Mouse (Mus musculus) kidney, embryonic 15.5 days (tissue): Measurements from ENCODE around the gene Gipc2. TPM values are rescaled to one million over a fixed set of nuclear protein-coding genes. Genes with fewer than 3 reads are reported as not detected.

Experiments used
- ATAC-seq: fragments of 200-750 bp; cut with Nextera tagmentation; replicated peaks from 2 replicates; pipeline ENCODE4 v1.8.0; 2017; ENCODE audit warnings: moderate TSS enrichment; ENCODE audit not compliant: low FRiP score
- H3K27ac ChIP-seq: fragments of 300-500 bp; sonication (generic); 2 replicates; pipeline ENCODE4 v1.5.1; 2015; ENCODE audit warnings: mild to moderate bottlenecking, inconsistent platforms
- H3K27me3 ChIP-seq: fragments of 300-500 bp; sonication (generic); 2 replicates; pipeline ENCODE4 v1.6.1; 2015; ENCODE audit warnings: inconsistent platforms
- H3K36me3 ChIP-seq: fragments of 300-500 bp; sonication (generic); 2 replicates; pipeline ENCODE4 v1.6.1; 2015; ENCODE audit warnings: inconsistent platforms
- H3K4me1 ChIP-seq: fragments of 300-500 bp; sonication (generic); 2 replicates; pipeline ENCODE4 v1.6.1; 2015; ENCODE audit warnings: inconsistent platforms
- H3K4me2 ChIP-seq: fragments of 300-500 bp; sonication (generic); 2 replicates; pipeline ENCODE4 v1.6.1; 2015; ENCODE audit warnings: moderate library complexity, mild to moderate bottlenecking, inconsistent platforms
- H3K4me3 ChIP-seq: fragments of 300-500 bp; sonication (generic); replicated peaks from 2 replicates; pipeline ENCODE4 v1.5.1; 2015; ENCODE audit warnings: mild to moderate bottlenecking, inconsistent platforms
- H3K9ac ChIP-seq: fragments of 300-500 bp; sonication (generic); 2 replicates; pipeline ENCODE4 v1.6.1; 2015; ENCODE audit warnings: mild to moderate bottlenecking, inconsistent platforms
- H3K9me3 ChIP-seq: fragments of 300-500 bp; sonication (generic); replicated peaks from 2 replicates; pipeline ENCODE4 v1.6.1; 2016; ENCODE audit warnings: inconsistent platforms
- WGBS: fragments of 180-500 bp; shearing (Covaris S2); methylation state at CpG from one replicate; pipeline ENCODE4 v1.1.7; 2015; ENCODE audit warnings: mixed read lengths; 5-methylcytosine and 5-hydroxymethylcytosine counted together
- polyA plus RNA-seq: library from polyadenylated mRNA; unstranded; fragments of >200 nt; fragmentation: Nextera tagmentation; extraction: Ambion mirVana; gene quantifications from 2 replicates; pipeline ENCODE4 v1.2.1, GENCODE M21; 2015

The Gipc2 gene
- polyA plus RNA-seq, 1 experiment from 2014 or later, result 25.4 TPM

GRCm38 (mm10) chr3:152127144-152127543, 38.9 kb downstream of the Gipc2 start:
- no peaks in the 10 kb centered on the region for H3K9me3 ChIP-seq
- H3K9ac ChIP-seq, result no peak overlapping the region
- 0 out of 2 replicates have a peak, but pooled peaks cover 3% of the 10 kb centered on the region for H3K36me3 ChIP-seq
- no peaks in the 10 kb centered on the region for H3K27me3 ChIP-seq
- H3K4me3 ChIP-seq, result no peak overlapping the region
- no peak for ATAC-seq
- no peak overlapping the region for H3K27ac ChIP-seq
- no peak overlapping the region for H3K4me2 ChIP-seq
- 73% methylated on average over 7 of the region's 7 CpGs for WGBS
- H3K4me1 ChIP-seq, result peaks cover 8% of the 10 kb centered on the region

DNA sequence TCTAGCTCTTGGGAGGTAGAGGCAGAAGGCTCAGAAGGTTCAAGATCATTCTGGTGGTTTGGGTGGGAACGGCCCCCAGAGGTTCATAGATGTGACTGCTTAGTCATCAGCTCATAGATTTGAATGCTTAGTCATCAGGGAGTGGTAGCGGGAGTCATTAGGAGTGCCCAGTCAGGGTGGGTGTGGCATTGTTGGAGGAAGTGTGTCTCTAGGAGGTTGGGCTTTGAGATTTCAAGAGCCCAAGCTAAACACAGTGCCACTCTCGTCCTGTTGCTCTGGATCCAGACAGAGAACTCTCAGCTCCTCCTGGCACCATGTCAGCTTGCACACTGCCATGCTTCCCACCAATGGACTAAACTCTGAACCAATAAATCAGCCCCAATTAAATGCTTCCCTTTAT, 43.3 kb downstream of the Gipc2 start:
- H3K9me3 ChIP-seq, result no peaks in the 10 kb centered on the region
- no peaks in the 10 kb centered on the region for H3K27me3 ChIP-seq
- ATAC-seq, result peak; percentile 71; the same call in 1 of the 2 replicates
- H3K36me3 ChIP-seq, result 0 out of 2 replicates have a peak, but pooled peaks cover 3% of the 10 kb centered on the region
- 74% methylated on average over 3 of the region's 3 CpGs for WGBS
- peaks cover 13% of the 10 kb centered on the region for H3K4me1 ChIP-seq
- no peak overlapping the region for H3K9ac ChIP-seq
- no peak overlapping the region for H3K4me3 ChIP-seq
- H3K27ac ChIP-seq, result 0 out of 2 replicates have a peak overlapping the region, but pooled peaks have one; percentile 65
- no peak overlapping the region for H3K4me2 ChIP-seq

DNA sequence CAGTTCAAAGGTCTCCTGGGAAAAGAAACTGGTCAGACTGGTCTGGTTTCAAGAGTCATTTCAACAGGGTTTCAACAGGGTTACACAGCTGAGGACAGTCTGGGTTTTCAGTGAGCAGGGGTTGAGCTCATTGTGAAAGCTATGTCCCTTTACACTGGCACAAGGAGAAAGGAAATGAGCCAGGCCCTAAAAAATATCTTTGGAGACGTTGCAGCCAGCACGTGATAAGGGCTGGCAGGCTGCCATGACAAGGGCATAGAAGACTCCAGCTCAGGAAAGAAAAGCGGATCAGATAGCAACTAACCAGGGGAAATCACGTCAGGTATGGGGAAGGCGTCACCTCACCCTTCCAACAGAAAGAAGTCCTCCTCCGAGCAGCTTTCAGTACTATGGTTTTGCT, 43.9 kb downstream of the Gipc2 start:
- no peaks in the 10 kb centered on the region for H3K27me3 ChIP-seq
- 0 out of 2 replicates have a peak, but pooled peaks cover 3% of the 10 kb centered on the region for H3K36me3 ChIP-seq
- no peak overlapping the region for H3K4me2 ChIP-seq
- no peaks in the 10 kb centered on the region for H3K9me3 ChIP-seq
- H3K4me3 ChIP-seq, result no peak overlapping the region
- peak; percentile 55 for ATAC-seq
- 47% methylated on average over 6 of the region's 6 CpGs for WGBS
- H3K27ac ChIP-seq, result peak overlapping the region; percentile 65; the same call in 1 of the 2 replicates
- peaks cover 13% of the 10 kb centered on the region for H3K4me1 ChIP-seq
- H3K9ac ChIP-seq, result no peak overlapping the region

DNA sequence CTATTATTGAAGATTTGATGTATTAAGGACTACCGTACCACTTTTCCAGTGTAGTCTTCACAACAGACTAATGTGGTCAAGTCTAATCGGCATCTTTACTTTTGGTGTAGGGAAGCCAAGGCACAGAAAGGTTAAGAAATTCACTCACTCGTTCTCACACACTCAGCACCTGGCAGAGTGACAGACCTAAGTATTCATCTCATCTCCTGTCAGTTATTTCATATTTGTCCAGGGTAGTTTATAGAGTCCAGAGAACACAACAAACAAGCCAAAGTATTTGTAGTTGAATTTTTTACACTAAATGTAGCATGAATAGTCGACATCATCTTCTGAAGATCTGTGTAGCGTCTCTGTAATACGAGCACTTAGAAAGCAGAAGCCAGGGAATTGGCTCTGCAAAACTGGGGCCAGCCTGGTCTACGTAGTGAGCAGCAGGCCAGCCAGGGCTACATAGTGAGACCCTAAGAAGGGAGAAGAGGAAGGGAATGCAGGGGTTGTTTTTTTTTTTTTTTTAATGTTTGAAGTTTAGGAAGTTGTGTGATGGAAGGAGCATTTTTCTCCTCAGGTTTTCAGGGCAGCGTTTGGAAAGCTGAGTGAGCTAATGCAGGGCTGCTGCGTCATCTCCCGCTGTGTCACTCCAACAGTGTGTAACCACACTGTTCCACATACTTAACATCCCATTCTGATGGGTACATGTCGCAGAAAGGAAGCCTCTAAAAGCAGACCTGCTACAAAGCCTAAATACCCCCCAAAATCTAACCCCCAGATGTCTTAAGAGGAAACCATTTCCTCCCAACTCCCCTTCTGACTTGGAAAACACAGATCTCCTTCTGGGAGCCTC, 44.6 kb downstream of the Gipc2 start:
- no peak overlapping the region for H3K4me3 ChIP-seq
- no peaks in the 10 kb centered on the region for H3K27me3 ChIP-seq
- 80% methylated on average over 11 of the region's 11 CpGs for WGBS
- no peaks in the 10 kb centered on the region for H3K9me3 ChIP-seq
- no peaks in the 10 kb centered on the region for H3K36me3 ChIP-seq
- no peak overlapping the region for H3K9ac ChIP-seq
- ATAC-seq, result no peak
- peak overlapping the region; percentile 65; the same call in 1 of the 2 replicates for H3K27ac ChIP-seq
- peaks cover 13% of the 10 kb centered on the region for H3K4me1 ChIP-seq
- H3K4me2 ChIP-seq, result no peak overlapping the region

GRCm38 (mm10) chr3:152119987-152120386, 46.0 kb downstream of the Gipc2 start:
- no peak overlapping the region for H3K9ac ChIP-seq
- WGBS, result 58% methylated on average over 4 of the region's 4 CpGs
- H3K36me3 ChIP-seq, result no peaks in the 10 kb centered on the region
- H3K27me3 ChIP-seq, result no peaks in the 10 kb centered on the region
- no peaks in the 10 kb centered on the region for H3K9me3 ChIP-seq
- H3K4me1 ChIP-seq, result peaks cover 16% of the 10 kb centered on the region
- ATAC-seq, result no peak
- H3K27ac ChIP-seq, result no peak overlapping the region
- H3K4me2 ChIP-seq, result no peak overlapping the region
- H3K4me3 ChIP-seq, result no peak overlapping the region

- Histone ChIP-seq H3K27ac (no peak overlapping the region), H3K27me3 (no peaks in the 10 kb centered on the region), H3K36me3 (no peaks in the 10 kb centered on the region), H3K4me2 (no peak overlapping the region), H3K9me3 (no peaks in the 10 kb centered on the region), H3K4me1 (peaks cover 30% of the 10 kb centered on the region), H3K4me3 (no peak overlapping the region), H3K9ac (no peak overlapping the region)
- ATAC-seq, result no peak
- WGBS, result 97% methylated on average over 3 of the region's 3 CpGs
These were observed 48.1 kb downstream of the Gipc2 start for GRCm38 (mm10) chr3:152117941-152118340.

GRCm38 (mm10) chr3:152116140-152116539, 49.9 kb downstream of the Gipc2 start:
- Histone ChIP-seq H3K36me3 (no peaks in the 10 kb centered on the region), H3K4me1 (peaks cover 23% of the 10 kb centered on the region), H3K27ac (no peak overlapping the region), H3K4me2 (no peak overlapping the region), H3K9ac (no peak overlapping the region), H3K4me3 (no peak overlapping the region), H3K27me3 (no peaks in the 10 kb centered on the region), H3K9me3 (no peaks in the 10 kb centered on the region)
- no peak for ATAC-seq
- WGBS, result 93% methylated on average over 3 of the region's 3 CpGs

DNA sequence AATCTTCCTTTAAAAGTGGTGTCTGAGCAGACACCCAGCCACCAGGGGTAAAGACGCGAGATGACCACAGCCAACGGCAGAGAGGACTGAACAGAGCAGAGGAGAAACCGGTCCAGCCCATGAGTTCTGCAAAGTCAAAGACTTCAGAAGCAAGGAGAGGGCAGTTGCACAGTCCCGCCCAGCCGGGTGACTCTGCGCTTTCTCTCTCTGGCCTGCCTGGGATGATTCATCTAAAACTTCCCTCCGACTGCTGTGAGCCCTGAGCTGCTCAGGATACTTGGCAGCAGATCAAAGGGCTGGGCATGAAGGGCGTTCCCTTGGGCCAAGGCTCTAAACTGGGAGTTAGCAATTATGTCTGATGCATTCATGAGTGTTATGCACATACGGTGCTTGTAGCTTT, 51.2 kb downstream of the Gipc2 start:
- H3K9me3 ChIP-seq, result no peaks in the 10 kb centered on the region
- H3K27ac ChIP-seq, result peak overlapping the region; percentile 54; the same call in 1 of the 2 replicates
- no peak overlapping the region for H3K9ac ChIP-seq
- H3K4me1 ChIP-seq, result peaks cover 21% of the 10 kb centered on the region
- WGBS, result 12% methylated on average over 10 of the region's 10 CpGs
- H3K4me2 ChIP-seq, result peak overlapping the region; percentile 4; the same call in 1 of the 2 replicates
- H3K36me3 ChIP-seq, result no peaks in the 10 kb centered on the region
- no peak overlapping the region for H3K4me3 ChIP-seq
- ATAC-seq, result peak; percentile 92
- peaks cover 5% of the 10 kb centered on the region; the same call in 1 of the 2 replicates for H3K27me3 ChIP-seq

DNA sequence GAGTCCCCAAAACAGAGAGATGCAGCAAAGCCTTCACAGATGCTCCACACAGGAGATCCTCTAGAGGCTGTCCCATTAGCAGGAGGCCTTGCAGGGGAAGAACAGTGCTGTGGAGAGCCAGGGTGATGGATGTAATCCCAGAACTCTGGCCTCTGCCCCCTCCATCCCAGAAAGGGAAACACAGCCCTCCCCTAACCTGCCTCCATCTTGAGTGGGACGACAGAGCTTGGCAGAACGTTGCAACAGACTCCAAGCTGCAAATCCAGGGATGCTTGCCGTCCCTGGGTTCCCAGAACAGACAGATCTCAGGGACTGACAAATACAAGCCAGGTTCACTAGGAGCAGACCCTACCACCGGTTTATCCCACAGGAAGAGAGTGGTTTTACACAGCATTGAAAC, 51.8 kb downstream of the Gipc2 start:
- ATAC-seq, result no peak
- Histone ChIP-seq H3K9me3 (no peaks in the 10 kb centered on the region), H3K4me3 (no peak overlapping the region), H3K27ac (peak overlapping the region; percentile 54; the same call in 1 of the 2 replicates), H3K4me2 (peak overlapping the region; percentile 4; the same call in 1 of the 2 replicates), H3K9ac (no peak overlapping the region), H3K4me1 (peaks cover 21% of the 10 kb centered on the region), H3K36me3 (no peaks in the 10 kb centered on the region), H3K27me3 (peaks cover 5% of the 10 kb centered on the region; the same call in 1 of the 2 replicates)
- 45% methylated on average over 4 of the region's 4 CpGs for WGBS

DNA sequence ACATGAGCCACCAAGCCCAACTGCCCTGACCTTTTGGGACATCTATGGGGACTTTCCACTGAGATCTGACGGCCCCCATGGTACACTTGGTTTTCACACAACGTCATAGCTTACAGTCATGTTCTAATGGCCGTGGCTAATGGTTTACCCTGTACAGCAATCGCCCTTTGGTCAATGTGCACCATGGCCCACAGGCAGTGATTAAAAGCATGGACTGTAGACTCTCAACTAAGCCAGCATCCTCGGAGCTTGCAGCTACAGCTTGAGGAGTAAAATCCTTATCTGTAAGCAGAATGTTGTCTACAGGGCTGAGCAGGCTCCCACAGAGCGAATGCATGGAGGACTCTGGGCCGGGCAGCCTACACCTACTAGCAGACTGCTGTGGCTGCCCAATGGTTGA, 52.5 kb downstream of the Gipc2 start:
- no peak overlapping the region for H3K9ac ChIP-seq
- H3K27me3 ChIP-seq, result peaks cover 5% of the 10 kb centered on the region; the same call in 1 of the 2 replicates
- 78% methylated on average over 7 of the region's 7 CpGs for WGBS
- no peaks in the 10 kb centered on the region for H3K36me3 ChIP-seq
- H3K27ac ChIP-seq, result no peak overlapping the region
- peaks cover 23% of the 10 kb centered on the region for H3K4me1 ChIP-seq
- no peak overlapping the region for H3K4me3 ChIP-seq
- H3K4me2 ChIP-seq, result no peak overlapping the region
- peak; percentile 35; the same call in 1 of the 2 replicates for ATAC-seq
- no peaks in the 10 kb centered on the region for H3K9me3 ChIP-seq

- WGBS, result 88% methylated on average over 8 of the region's 8 CpGs
- Histone ChIP-seq H3K9ac (no peak overlapping the region), H3K4me3 (no peak overlapping the region), H3K4me2 (no peak overlapping the region), H3K9me3 (no peaks in the 10 kb centered on the region), H3K27me3 (peaks cover 5% of the 10 kb centered on the region; the same call in 1 of the 2 replicates), H3K36me3 (no peaks in the 10 kb centered on the region), H3K27ac (no peak overlapping the region), H3K4me1 (peaks cover 30% of the 10 kb centered on the region)
- ATAC-seq, result no peak
These were observed 53.4 kb downstream of the Gipc2 start for GRCm38 (mm10) chr3:152112664-152113063.

- Histone ChIP-seq H3K27me3 (peaks cover 12% of the 10 kb centered on the region), H3K4me3 (no peak overlapping the region), H3K9me3 (no peaks in the 10 kb centered on the region), H3K36me3 (no peaks in the 10 kb centered on the region), H3K27ac (no peak overlapping the region), H3K4me2 (0 out of 2 replicates have a peak overlapping the region, but pooled peaks have one; percentile 3), H3K4me1 (peaks cover 42% of the 10 kb centered on the region), H3K9ac (no peak overlapping the region)
- 77% methylated on average over 4 of the region's 4 CpGs for WGBS
- peak; percentile 6; the same call in 1 of the 2 replicates for ATAC-seq
These were observed 54.5 kb downstream of the Gipc2 start for GRCm38 (mm10) chr3:152111482-152111881.
